Mouse (Mus musculus) heart, embryonic 10.5 days (tissue): ENCODE results near the gene Pgghg. TPM values are rescaled to one million over a fixed set of nuclear protein-coding genes. Genes with fewer than 3 reads are reported as not detected.

ENCODE experiments used
- DNase-seq: peaks from one replicate; pipeline ENCODE4 v3.0.0-alpha.2; 2017; ENCODE audit warnings: low spot score
- H3K27ac ChIP-seq: fragments of 300-500 bp; sonication (generic); 2 replicates; pipeline ENCODE4 v1.5.1; 2016; ENCODE audit warnings: mild to moderate bottlenecking
- H3K27me3 ChIP-seq: fragments of 300-500 bp; sonication (generic); 2 replicates; pipeline ENCODE4 v1.6.1; 2016; ENCODE audit warnings: mild to moderate bottlenecking; ENCODE audit not compliant: poor library complexity, insufficient read depth, severe bottlenecking
- H3K36me3 ChIP-seq: fragments of 300-500 bp; sonication (generic); 2 replicates; pipeline ENCODE4 v1.6.1; 2016; ENCODE audit warnings: mild to moderate bottlenecking, moderate library complexity
- H3K4me1 ChIP-seq: fragments of 300-500 bp; sonication (generic); 2 replicates; pipeline ENCODE4 v1.6.1; 2016; ENCODE audit warnings: mild to moderate bottlenecking
- H3K4me3 ChIP-seq: fragments of 300-500 bp; sonication (generic); 2 replicates; pipeline ENCODE4 v1.5.1; 2016; ENCODE audit warnings: mild to moderate bottlenecking, moderate library complexity
- H3K9me3 ChIP-seq: fragments of 300-500 bp; sonication (generic); 2 replicates; pipeline ENCODE4 v1.6.1; 2016; ENCODE audit warnings: mild to moderate bottlenecking, moderate library complexity
- WGBS: fragments of 180-500 bp; shearing (Covaris S2); methylation state at CpG from one replicate; pipeline ENCODE4 v1.1.7; 2016; 5-methylcytosine and 5-hydroxymethylcytosine counted together
- polyA plus RNA-seq: library from polyadenylated mRNA; unstranded; fragments of >200 nt; fragmentation: Nextera tagmentation; extraction: Ambion mirVana; gene quantifications from 2 replicates; pipeline ENCODE4 v1.2.1, GENCODE M21; 2016

The Pgghg gene
- 13.7 and 16.1 TPM in 2 replicates for polyA plus RNA-seq

DNA sequence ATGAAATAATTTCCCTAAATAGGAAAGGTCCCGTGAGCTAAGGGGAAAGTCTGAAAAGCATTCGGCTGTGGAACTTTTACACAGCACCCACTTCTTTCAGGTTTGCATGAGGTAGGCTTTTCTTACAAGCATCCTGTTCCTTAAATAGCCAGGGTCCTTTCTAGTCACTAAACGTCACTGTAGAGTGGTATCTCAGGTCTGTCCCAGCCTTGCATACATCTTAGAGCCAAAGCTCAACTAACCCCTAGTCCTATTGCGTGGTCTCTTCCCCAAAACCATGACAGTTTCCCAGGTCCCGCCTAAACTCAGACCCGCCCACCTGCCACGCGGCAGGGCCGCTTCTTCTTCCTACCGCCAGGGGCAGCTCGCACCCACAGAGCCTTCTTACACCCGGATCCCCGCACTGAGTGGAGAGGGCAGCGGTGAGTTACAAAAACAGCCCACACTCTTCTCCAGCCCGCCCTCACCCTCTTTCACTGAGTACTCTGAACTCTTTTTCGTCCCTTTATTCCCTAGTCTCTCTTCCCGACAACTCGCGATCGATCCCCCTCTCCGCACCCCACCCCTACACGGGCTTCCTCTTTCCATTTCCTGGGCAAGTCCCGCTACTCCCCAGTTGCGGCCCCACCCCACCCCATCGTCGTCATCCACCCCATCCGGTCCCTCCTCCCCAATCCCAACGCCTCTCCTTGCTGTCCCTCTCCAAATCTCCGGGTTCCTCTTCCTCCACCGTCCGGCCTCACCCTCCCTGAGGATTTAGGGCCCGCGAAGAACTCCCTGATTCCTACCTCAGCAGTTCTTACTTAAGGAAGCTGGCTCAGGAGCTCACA lies at the start of gene Pgghg:
Pgghg (plus strand) TSS at position 170 of the 830 bp plus-strand sequence.
- no peaks in the 10 kb centered on the region for H3K9me3 ChIP-seq
- H3K4me1 ChIP-seq: peaks cover 30% of the 10 kb centered on the region
- peaks cover 10% of the 10 kb centered on the region; the same call in 1 of the 2 replicates for H3K27me3 ChIP-seq
- peak; percentile 95 for DNase-seq
- H3K36me3 ChIP-seq: peaks cover 18% of the 10 kb centered on the region
- WGBS: 3% methylated on average over 33 of the region's 33 CpGs
- peak within 1 kb of the TSS; percentile 94 for H3K27ac ChIP-seq
- peak within 1 kb of the TSS; percentile 71 for H3K4me3 ChIP-seq

- 94% methylated on average over 7 of the region's 7 CpGs for WGBS
- H3K27ac ChIP-seq: no peak overlapping the region
These were observed 47.2 kb upstream of the Pgghg start for GRCm38 (mm10) chr7:140894031-140894430.

GRCm38 (mm10) chr7:140894611-140895010 lies 46.6 kb upstream of the Pgghg start:
- H3K9me3 ChIP-seq: no peaks in the 10 kb centered on the region
- H3K4me1 ChIP-seq: 0 out of 2 replicates have a peak, but pooled peaks cover 3% of the 10 kb centered on the region
- DNase-seq: no peak
- peaks cover 80% of the 10 kb centered on the region for H3K36me3 ChIP-seq
- WGBS: 92% methylated on average over 3 of the region's 3 CpGs
- no peaks in the 10 kb centered on the region for H3K27me3 ChIP-seq
- H3K4me3 ChIP-seq: no peak overlapping the region
- no peak overlapping the region for H3K27ac ChIP-seq

More at GRCm38 (mm10) chr7:140894031-140894430, 47.2 kb upstream of the Pgghg start:
- peaks cover 83% of the 10 kb centered on the region for H3K36me3 ChIP-seq
- H3K27me3 ChIP-seq: no peaks in the 10 kb centered on the region
- no peak for DNase-seq
- no peak overlapping the region for H3K4me3 ChIP-seq
- H3K9me3 ChIP-seq: no peaks in the 10 kb centered on the region
- H3K4me1 ChIP-seq: no peaks in the 10 kb centered on the region

GRCm38 (mm10) chr7:140897863-140898262 lies 43.3 kb upstream of the Pgghg start:
- Histone ChIP-seq H3K27ac (no peak overlapping the region), H3K9me3 (no peaks in the 10 kb centered on the region), H3K4me3 (no peak overlapping the region), H3K36me3 (peaks cover 60% of the 10 kb centered on the region), H3K27me3 (no peaks in the 10 kb centered on the region), H3K4me1 (peaks cover 19% of the 10 kb centered on the region; the same call in 1 of the 2 replicates)
- 91% methylated on average over 7 of the region's 7 CpGs for WGBS
- no peak for DNase-seq

- Histone ChIP-seq H3K4me3 (no peak overlapping the region), H3K36me3 (peaks cover 47% of the 10 kb centered on the region), H3K4me1 (peaks cover 26% of the 10 kb centered on the region; the same call in 1 of the 2 replicates), H3K27me3 (peaks cover 2% of the 10 kb centered on the region; the same call in 1 of the 2 replicates), H3K27ac (0 out of 2 replicates have a peak overlapping the region, but pooled peaks have one; percentile 4), H3K9me3 (no peaks in the 10 kb centered on the region)
- WGBS: 82% methylated on average over 3 of the region's 3 CpGs
- no peak for DNase-seq
These were observed 42.1 kb upstream of the Pgghg start for GRCm38 (mm10) chr7:140899121-140899520.

GRCm38 (mm10) chr7:140900220-140900619 lies 41.0 kb upstream of the Pgghg start, which contains the start of gene Cox8b:
TSS of gene Cox8b (minus strand) at chr7:140900446.
- 67% methylated on average over 10 of the region's 10 CpGs for WGBS
- no peak for DNase-seq
- Histone ChIP-seq H3K27me3 (peaks cover 7% of the 10 kb centered on the region; the same call in 1 of the 2 replicates), H3K4me1 (peaks cover 26% of the 10 kb centered on the region; the same call in 1 of the 2 replicates), H3K27ac (peak within 1 kb of the TSS; percentile 67; the same call in 1 of the 2 replicates), H3K4me3 (peak within 1 kb of the TSS; percentile 29), H3K36me3 (peaks cover 39% of the 10 kb centered on the region), H3K9me3 (no peaks in the 10 kb centered on the region)

GRCm38 (mm10) chr7:140902036-140902875 lies 38.9 kb upstream of the Pgghg start:
- H3K4me1 ChIP-seq: peaks cover 26% of the 10 kb centered on the region; the same call in 1 of the 2 replicates
- H3K4me3 ChIP-seq: no peak overlapping the region
- peaks cover 13% of the 10 kb centered on the region; the same call in 1 of the 2 replicates for H3K27me3 ChIP-seq
- DNase-seq: no peak
- WGBS: 80% methylated on average over 15 of the region's 15 CpGs
- H3K36me3 ChIP-seq: peaks cover 20% of the 10 kb centered on the region
- H3K9me3 ChIP-seq: no peaks in the 10 kb centered on the region
- no peak overlapping the region for H3K27ac ChIP-seq

- H3K4me1 ChIP-seq: peaks cover 26% of the 10 kb centered on the region; the same call in 1 of the 2 replicates
- H3K27me3 ChIP-seq: peaks cover 13% of the 10 kb centered on the region; the same call in 1 of the 2 replicates
- H3K27ac ChIP-seq: 0 out of 2 replicates have a peak overlapping the region, but pooled peaks have one; percentile 10
- no peak overlapping the region for H3K4me3 ChIP-seq
- peaks cover 11% of the 10 kb centered on the region for H3K36me3 ChIP-seq
- DNase-seq: peak; percentile 87
- no peaks in the 10 kb centered on the region for H3K9me3 ChIP-seq
- WGBS: 24% methylated on average over 13 of the region's 13 CpGs
These were observed 38.0 kb upstream of the Pgghg start for GRCm38 (mm10) chr7:140903212-140903611.

DNA sequence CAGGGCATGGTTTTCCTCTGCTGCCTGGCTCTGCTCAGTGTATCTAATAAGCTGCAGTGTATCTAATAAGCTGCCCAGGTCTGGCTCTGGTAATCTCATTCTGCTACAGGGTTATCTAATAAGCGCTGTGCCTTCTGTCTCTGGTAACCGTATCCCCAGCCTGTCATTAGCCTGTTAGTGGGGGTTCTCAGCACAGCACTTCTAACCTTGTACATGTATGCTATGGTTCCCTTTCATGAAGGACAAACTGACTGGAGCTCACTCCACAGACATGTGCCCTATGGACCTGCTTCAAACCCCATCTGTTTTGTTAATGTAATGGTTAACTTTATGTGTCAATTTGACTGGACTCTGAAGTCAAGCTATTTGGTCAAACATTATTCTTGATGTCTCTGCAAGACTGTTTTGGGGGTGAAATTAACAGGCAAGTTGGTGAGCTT lies 35.5 kb upstream of the Pgghg start:
- 46% methylated on average over 2 of the region's 2 CpGs for WGBS
- H3K4me1 ChIP-seq: peaks cover 19% of the 10 kb centered on the region
- no peaks in the 10 kb centered on the region for H3K36me3 ChIP-seq
- H3K4me3 ChIP-seq: no peak overlapping the region
- H3K27me3 ChIP-seq: peaks cover 13% of the 10 kb centered on the region; the same call in 1 of the 2 replicates
- H3K27ac ChIP-seq: no peak overlapping the region
- no peak for DNase-seq
- no peaks in the 10 kb centered on the region for H3K9me3 ChIP-seq

- H3K4me3 ChIP-seq: no peak overlapping the region
These were observed 34.1 kb upstream of the Pgghg start for GRCm38 (mm10) chr7:140907131-140907530.

GRCm38 (mm10) chr7:140907697-140908096 lies 33.5 kb upstream of the Pgghg start:
- WGBS: 81% methylated on average over 7 of the region's 7 CpGs
- Histone ChIP-seq H3K9me3 (no peaks in the 10 kb centered on the region), H3K27ac (no peak overlapping the region), H3K4me1 (peaks cover 15% of the 10 kb centered on the region; the same call in 1 of the 2 replicates), H3K4me3 (no peak overlapping the region), H3K36me3 (no peaks in the 10 kb centered on the region), H3K27me3 (peaks cover 13% of the 10 kb centered on the region; the same call in 1 of the 2 replicates)
- DNase-seq: no peak

More at GRCm38 (mm10) chr7:140907131-140907530, 34.1 kb upstream of the Pgghg start:
- peaks cover 13% of the 10 kb centered on the region; the same call in 1 of the 2 replicates for H3K27me3 ChIP-seq
- DNase-seq: no peak
- no peaks in the 10 kb centered on the region for H3K9me3 ChIP-seq
- H3K27ac ChIP-seq: no peak overlapping the region
- H3K4me1 ChIP-seq: peaks cover 15% of the 10 kb centered on the region; the same call in 1 of the 2 replicates
- no peaks in the 10 kb centered on the region for H3K36me3 ChIP-seq
- 76% methylated on average over 13 of the region's 13 CpGs for WGBS

DNA sequence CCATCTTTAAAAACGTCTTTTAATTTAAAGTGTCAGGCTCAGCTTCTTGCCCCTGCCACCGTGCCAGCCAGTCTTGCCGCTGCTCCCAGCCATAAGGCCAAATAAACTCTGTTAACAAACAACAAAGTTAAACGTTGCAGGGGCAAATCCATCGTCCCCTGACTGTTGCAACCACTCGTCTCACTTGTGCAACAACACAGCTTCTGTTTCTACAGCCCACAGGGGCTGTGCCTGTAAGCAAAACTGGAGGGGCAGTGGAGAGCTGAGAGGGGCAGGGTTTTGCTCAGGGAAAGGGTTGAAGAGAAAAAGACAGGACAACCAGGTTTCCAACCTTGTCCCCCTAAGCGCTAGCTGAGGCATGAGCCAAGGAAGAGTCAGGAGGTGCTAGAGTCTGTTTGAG lies 33.0 kb upstream of the Pgghg start:
- WGBS: 44% methylated on average over 7 of the region's 7 CpGs
- Histone ChIP-seq H3K27ac (no peak overlapping the region), H3K27me3 (peaks cover 13% of the 10 kb centered on the region; the same call in 1 of the 2 replicates)

More for the DNA sequence above, 33.0 kb upstream of the Pgghg start:
- Histone ChIP-seq H3K36me3 (no peaks in the 10 kb centered on the region), H3K9me3 (no peaks in the 10 kb centered on the region), H3K4me1 (peaks cover 10% of the 10 kb centered on the region; the same call in 1 of the 2 replicates), H3K4me3 (no peak overlapping the region)
- DNase-seq: no peak
